Mouse (Mus musculus): ENCODE measurements around the gene Pcsk6.
"Not testable (repeated sequence)": the region's sequence is repeated elsewhere in the genome, so short reads cannot be mapped to it uniquely, and the experiment has no call there.

Pcsk6 gene

GRCm38 (mm10) chr7:65884928-65885327 is 23.4 kb downstream of the Pcsk6 start:
- DNase-seq = no peak

GRCm38 (mm10) chr7:65885819-65886218 is 24.3 kb downstream of the Pcsk6 start:
- DNase-seq = no peak

GRCm38 (mm10) chr7:65891831-65892230 is 30.3 kb downstream of the Pcsk6 start:
- no peak for DNase-seq

DNA sequence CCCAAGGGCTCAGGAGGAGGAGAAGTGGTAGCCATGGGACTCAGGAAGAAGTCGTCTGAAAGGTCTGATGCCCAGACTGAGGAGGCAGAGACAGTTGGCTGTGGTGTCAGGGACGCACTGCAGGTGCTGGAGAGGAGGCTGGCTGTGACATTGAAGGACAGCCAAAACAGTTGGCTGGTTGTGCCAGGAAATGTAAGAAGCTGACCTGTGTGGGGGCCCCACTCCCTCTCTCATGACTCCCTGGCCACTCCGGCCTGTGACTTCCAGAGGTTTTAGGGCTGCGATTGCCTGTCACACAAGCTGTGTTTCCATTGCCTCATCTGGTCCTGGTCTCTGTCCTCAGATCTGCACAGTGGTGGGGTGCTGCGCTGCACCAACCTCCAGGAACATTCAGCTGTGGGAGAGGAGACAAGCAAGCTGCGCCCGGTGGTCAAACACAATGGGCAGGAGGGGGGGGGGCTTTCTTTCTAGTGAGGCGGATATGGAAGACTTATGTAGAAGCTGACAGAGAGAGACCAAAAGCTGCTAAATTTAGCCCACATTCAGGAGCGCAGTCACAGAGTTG is 30.8 kb downstream of the Pcsk6 start:
- no peak for DNase-seq

DNA sequence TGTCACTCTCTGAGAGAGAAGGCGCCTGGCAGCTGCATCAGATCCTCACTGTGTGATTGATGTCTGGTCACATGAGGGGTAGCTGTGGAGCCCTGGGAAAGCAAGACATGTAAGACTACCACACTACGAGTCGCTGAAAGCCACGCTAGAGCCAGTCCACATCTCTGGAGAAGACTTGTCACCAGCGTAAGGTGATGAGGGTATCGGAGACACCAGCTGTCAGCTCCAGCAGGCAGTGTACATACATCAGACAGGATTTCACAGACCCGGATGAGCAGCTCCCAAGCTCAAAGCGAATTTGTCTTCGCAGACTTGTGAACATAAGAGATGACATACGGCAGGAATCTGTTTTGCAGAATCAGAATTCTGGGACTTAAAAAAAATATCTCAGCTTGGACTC is 32.0 kb downstream of the Pcsk6 start:
- no peak for DNase-seq

DNA sequence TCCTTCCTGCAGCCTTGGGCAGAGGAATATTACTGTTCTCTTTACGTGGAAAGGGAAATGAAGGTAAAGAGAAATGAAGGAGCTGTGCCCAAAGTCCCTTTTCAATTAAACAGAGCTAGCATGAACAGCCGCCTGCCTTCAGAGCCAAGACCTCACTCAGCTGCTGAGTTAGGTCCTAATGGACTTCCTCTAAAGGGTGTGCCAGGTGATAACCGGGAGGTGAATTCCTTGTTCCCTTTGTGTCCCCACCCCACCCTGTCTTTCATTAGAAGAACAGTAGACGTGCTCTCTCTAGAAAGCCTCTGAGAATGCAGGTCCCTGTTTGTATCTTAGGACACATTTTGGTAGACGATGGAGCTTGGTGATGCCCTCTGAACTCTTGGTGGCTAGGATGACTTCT is 33.7 kb downstream of the Pcsk6 start:
- no peak for DNase-seq

- no peak for DNase-seq
These were observed 39.7 kb downstream of the Pcsk6 start for GRCm38 (mm10) chr7:65901231-65901630.

DNA sequence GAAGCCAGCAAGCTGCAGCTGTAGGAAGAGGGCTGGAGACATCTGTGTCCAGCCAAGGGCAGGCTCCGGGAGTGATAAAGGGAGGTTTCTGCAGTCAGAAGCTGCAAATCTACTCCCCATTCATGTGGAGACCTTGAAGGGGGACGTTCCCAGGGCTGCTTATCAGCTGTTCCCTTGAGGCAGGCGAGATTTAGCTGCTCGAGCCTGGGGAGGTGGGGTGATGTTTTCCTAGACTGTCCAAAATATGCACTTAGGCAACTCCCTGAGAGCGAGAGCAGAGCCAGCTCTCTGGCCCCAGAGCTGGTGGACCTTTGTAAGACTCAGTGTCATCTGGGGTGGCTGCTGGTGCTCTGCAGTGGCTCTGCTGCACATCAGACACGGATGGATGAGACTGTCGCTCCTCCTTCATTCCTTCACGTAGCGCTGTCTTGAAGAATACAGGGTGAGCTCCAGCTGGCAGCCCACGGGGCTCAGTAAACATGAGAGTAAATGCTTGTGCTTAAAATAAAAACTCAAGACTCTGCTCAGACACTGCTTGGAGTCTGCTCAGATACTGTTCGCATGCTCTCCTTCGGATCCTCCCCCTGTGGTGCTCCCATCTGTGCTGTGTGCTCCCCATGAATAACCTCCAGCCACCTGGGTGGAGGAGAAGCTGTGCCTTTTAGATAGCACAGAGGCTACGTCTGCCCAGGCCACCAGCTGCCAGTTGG is 41.1 kb downstream of the Pcsk6 start:
- peak; percentile 56 for DNase-seq

GRCm38 (mm10) chr7:65903456-65903855 is 41.9 kb downstream of the Pcsk6 start:
- DNase-seq = no peak

GRCm38 (mm10) chr7:65906528-65907272 is 45.2 kb downstream of the Pcsk6 start:
- DNase-seq = peak; percentile 39

GRCm38 (mm10) chr7:65909343-65910127 is 48.0 kb downstream of the Pcsk6 start:
- no peak for DNase-seq

DNA sequence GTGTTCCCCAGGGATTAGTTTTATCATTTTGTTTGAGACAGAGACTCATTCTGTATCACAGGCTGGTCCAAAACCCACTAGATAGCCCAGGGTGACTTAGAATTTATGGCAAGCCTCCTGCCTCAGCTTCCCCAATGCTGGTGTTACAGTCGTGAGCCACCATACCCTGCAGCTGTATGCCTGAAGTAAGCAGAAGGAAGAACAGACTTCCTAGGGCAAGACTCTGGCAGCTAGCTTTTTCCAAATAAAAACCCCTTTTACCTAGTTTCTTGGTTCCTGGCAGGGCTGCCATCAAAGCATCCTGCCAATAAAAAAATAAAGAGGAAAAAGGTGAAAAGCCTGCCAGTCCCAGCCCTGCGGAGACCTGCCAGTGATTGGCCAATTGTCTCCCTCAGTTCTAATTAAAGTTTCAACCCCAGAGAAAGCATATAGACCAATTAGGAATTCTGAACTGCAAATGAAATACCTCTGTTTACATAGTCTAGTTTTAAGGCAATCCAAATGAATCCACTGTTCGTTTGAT is 51.6 kb downstream of the Pcsk6 start:
- DNase-seq = no peak

DNA sequence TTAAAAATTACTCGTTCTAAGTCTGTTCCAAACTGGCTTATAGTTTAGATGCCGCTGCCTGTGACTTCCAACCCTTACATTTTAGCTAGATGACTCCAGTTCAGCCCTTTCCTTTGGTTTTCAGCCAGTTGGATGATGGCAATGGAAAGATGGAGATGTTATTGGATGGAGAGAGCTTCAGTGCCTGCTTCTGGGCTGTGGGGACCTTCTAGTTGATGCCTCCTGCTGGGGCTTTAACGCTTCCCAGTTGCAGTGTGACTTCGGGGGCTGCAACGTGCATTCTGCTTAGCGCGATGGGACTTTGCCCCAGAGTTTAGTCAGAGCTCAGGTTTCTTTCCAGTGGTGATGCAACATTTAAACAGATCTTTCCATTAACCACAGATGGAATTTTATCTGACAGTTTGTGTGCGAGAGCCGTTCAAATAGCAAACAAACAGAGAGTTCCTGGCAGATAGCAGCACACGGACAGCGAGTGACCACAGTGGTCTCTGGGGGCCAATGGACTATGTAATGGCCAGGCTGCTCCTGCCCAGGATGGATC is 53.3 kb downstream of the Pcsk6 start:
- DNase-seq = peak; percentile 6

DNA sequence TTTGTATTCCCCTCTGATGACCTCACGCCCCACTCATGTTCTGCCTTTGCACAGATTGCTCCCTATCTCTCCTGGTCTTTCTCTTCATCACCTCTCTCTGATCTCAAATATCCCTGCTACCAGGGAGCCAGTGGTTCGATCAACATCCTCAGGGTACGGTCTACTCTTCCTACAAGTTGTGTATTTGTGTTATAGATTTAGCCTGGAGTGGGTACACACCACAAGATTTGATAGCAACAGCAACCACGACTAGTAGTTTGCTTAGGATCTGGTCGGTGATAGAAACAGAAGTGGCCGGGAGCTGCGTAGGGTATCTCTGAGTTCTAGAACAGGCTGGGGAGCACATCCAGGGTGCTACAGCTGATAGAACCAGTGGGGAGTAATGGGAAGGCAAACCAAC is 54.3 kb downstream of the Pcsk6 start:
- DNase-seq = no peak

- DNase-seq = no peak
These were observed 55.0 kb downstream of the Pcsk6 start for GRCm38 (mm10) chr7:65916566-65916965.

DNA sequence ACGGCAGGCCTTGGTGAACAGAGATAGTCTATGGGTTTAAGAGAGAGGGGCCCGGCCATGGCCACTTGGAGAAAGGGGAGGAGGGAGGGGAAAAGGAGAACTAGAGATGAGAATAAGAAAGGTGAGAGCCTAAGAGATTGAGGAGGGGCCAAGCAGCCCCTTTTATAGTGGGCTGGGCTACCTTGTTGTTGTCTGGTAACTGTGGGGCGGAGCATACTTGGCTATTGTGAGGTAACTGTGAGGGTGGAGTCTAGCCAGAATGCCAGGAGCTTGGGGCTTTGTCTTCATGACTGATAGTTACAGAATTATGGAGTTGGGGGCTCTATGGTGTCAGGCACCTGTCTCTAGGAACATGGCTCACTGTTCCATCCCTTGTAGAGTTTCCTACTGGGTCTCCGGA is 56.9 kb downstream of the Pcsk6 start:
- no peak for DNase-seq

DNA sequence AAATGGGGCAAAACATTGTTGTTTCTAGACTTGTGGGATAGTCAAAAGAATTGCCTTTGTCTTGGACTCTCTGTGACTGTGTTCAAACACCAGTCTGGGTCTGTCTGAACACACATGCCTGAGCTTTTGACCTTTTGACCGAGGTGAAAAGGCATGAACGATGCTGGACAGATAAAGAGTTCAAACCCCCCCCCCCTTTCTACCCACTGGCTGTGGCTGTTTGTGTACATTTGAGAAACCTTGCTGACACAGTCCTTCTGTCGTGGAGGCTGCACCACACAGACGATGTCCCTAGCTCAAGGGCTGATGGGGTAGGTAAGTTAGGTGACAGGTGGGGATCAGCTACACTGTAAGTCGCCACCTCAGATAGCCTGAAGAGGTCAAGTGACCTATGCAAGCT is 67.9 kb downstream of the Pcsk6 start:
- no peak for DNase-seq

DNA sequence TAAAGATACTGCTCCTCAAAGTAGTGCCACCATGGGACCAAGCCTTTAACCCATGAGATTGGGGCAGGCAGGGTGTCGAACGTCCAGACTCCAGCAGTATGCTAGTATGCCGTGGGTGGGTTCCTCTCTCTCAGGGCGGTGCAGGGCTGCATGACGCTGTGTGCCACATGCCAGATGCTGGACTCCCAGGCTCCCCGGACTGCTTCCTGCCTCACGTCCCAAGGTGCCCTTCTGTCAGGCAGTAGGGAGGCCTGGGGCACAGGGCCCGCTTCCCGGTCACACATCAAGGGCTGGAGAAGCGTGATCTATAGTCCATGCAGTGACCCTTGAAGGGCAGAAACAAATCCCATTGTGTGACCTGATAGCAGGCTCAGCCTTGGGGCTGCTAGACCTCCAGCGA is 68.9 kb downstream of the Pcsk6 start:
- no peak for DNase-seq

DNA sequence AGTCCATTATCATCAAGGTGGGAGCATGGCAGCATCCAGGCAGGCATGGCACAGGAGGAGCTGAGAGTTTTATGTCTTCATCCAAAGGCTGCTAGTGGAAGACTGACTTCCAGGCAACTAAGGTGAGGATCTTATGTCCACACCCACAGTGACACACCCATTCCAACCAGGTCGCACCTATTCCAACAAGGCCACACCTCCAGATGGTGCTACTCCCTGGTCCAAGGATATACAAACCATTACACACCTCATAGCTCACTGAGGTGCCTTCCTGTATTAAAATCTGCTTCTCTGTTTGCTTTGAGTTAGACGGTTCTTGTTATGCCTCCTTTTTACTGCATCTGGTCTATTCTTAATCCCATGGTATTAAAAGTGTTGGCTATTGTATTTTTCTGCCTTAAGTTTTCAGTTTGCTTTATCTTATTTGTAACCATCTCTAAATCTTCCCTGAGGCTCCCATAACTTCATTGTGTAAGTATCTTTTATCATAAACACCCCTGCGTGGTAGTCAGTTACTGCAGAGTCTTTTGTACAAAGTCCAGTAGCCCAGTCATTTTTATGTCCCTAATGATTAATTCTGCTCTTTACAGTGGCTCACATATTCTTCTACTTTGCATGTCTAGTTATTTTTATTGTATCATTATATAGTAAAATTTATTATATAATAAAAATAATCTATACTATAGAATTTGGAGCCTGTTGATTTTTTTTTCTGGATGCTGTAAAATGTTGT is 72.9 kb downstream of the Pcsk6 start:
- DNase-seq = not testable (repeated sequence)

DNA sequence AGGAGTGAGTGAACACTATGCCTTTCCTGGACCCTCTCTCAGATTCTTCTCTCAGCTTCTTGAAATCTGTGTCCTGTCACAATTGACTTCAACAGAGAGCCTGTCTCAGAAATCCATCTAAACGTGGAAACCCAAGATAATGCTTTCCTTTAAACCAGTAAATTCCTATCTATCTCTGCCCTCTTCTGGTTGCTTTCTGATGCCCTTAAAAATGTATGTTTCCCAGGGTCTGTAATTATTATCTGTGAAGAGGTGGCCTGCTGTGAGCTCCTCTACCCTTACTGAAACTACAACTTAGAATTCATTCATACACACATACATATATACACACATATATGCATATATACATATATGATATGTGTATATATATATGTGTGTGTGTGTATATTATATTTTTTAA is 73.7 kb downstream of the Pcsk6 start:
- no peak for DNase-seq

DNA sequence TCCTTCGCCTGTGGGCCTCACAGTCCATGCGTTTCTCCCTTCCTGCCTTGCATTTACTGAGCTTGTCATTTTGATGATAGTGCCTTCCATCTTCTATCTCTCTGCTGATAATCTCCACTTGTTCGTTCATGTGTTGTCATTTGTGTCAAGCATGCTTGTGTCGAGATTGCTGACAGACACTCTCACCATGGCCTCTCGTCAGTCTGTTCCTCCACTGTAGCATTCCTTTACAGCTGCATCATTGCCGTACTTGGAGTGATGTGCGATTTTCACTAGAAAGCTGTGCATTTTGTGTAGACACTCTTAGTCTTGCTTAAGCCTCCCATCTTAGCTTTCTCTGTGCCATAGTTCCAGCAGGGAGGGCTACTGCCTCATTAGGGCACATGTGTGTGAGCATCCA is 79.5 kb downstream of the Pcsk6 start:
- no peak for DNase-seq

GRCm38 (mm10) chr7:65945342-65945993 is 83.9 kb downstream of the Pcsk6 start:
- no peak for DNase-seq

All from lung, postnatal 36 days (tissue).